Mouse (Mus musculus): ENCODE results near the gene Cxcl13. TPM values are rescaled to one million over a fixed set of nuclear protein-coding genes. Genes with fewer than 3 reads are reported as not detected.

Cxcl13 gene
- not detected for polyA plus RNA-seq (2017; shearing (Covaris generic))

GRCm38 (mm10) chr5:95956651-95957050, at the start of gene Cxcl13:
Gene Cxcl13 (plus strand): TSS chr5:95956951.

Other genes starting within 250 kb of the Cxcl13 start
- gene Gm7978, start 220.8 kb upstream of the Cxcl13 start, polyA plus RNA-seq (2017; shearing (Covaris generic)): not detected
- gene Gm7982, start 214.9 kb upstream of the Cxcl13 start, polyA plus RNA-seq (2017; shearing (Covaris generic)): not detected
- not detected for gene E330014E10Rik, start 181.0 kb upstream of the Cxcl13 start, polyA plus RNA-seq (2017; shearing (Covaris generic))
- 103 TPM for gene Cnot6l, start 207.2 kb downstream of the Cxcl13 start, polyA plus RNA-seq (2017; shearing (Covaris generic))

Measured in naive thymus-derived CD4-positive, alpha-beta T cell, adult 5 months (primary cell).